Mouse (Mus musculus) thymus, adult 18-20 months (tissue): Measurements from ENCODE around the gene Rims1.

Experiments used
- DNase-seq, 2 experiments: peaks; one replicate each; pipeline ENCODE4 v3.0.0; 2022; ENCODE audit warnings: mixed read lengths in 2 of 2

Rims1 gene

DNA sequence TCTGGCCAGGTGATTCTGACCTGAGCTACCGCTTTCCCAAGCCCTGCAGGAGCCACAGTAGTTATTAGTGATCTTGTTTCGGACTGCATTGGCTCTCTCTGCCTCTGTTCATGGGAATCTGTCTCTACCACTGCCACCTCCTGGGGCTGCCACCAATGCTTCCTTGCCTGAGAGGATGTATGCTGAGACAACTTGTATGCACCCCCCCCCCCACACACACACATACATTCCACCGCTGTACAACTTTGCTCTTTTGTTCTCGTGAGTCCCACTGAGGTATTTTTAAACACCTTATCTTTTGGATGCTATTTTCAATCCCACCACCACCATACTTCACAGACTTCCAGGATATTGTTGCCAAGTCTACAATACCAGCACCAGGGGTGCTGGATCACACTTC is 122.3 kb downstream of the Rims1 start:
- no peak for DNase-seq

DNA sequence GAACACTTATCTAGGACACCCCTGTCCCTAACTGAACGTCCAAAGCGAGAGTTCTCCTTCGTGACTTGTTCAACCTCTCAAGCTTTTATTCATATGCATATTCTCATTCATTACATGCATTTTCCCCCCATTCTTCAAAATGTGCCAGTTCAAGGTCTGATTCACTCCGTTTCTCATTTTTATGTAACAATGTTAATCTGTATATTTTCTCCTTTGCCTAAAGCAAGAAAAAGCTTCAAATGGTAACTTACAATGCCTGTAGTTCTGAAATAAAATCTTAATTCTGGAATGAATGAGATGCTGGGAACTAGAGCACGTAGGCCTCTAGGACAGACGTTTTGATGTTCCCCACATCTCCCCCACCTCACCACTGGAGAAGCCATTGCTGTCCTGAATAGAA is 141.6 kb downstream of the Rims1 start:
- DNase-seq = no peak

DNA sequence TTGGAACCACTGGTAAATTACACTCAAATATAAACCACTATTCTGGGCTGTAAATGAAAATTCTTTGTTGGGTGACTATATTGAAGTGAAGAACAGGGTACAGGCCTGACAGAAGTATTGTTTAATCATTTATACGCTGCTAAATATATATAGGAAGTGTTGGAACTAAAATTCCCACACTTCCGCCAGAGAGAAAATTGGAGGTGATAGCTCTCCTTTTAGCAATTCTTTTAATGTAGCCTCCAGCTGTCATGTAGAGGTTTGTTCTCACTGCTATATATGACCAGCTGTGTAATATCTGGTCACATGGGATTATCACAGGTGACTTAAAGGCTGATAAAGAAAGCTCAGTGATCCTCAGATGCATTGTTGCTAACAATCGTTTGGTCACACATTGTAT is 144.0 kb downstream of the Rims1 start:
- DNase-seq = no peak

DNA sequence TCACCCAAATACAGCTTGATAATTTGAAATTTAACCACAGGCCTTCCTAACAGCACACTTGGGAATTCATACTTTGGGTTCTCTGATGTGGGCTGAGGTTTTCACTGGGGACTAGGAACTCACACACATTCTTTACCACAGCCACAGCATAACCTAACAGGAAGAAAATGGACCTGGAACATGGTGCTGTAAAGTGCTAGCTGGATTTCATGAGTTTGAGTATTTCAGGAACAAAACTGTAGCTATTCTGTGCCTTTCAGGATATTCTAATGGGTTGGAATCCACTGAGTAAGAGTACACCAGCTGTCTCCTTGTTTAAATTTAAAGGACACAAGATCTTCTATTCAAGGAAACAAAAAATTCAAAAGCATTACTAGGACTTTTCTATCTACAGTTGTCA is 149.8 kb downstream of the Rims1 start:
- no peak for DNase-seq

DNA sequence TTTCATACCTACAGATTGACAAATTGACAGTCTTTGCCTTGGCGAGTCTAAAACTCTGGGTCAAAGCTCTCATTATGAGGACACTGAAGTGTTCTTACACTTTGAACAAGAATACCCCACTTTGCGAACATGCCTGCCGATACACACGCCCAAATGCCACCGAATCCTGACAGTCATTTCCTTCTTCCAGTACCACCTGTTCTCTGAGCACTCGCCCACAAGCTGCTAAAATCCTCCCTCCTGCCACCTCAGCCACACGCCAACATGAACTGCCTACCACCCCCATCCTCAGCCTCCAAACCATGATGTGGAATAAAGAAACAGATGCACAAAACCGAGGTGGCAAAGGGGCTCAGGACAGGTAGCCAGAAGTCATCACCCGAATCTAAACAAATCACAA is 150.9 kb downstream of the Rims1 start:
- no peak for DNase-seq

DNA sequence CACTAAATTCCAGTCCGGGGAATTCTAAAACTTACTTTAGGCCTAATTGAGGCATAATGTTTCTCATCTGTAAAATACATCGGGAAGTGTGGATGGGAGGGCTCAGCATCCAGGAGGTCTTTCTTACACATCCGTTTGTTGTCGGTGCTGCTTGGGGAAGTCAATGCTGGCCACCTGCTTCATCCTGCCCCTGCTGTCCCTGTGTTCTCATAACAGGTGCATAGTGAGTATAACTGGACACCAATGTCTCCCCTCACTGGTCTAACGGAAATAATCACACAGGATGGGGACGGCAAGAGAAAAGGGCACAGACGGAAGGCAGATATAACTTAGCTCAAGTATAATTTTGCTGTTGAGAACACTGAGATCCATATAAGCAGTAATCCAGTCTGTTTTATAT is 155.2 kb downstream of the Rims1 start:
- no peak for DNase-seq

DNA sequence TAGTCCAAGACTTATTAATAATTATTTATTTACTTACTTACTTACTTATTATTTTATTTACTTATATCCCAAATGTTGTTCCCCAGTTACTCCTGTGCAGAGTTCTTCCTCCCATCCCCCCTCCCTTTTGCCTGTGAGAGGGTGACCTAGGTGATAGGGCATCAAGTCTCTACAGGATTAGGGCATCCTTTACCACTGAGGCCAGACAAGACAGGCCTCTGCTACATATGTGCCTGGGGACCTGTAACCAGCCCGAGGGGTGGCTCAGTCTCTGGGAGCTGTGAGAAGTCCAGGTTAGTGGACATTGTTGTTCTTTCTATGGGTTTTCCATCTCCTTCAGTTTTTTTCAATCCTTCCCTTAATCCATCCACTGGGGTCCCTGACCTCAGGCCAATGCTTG is 156.4 kb downstream of the Rims1 start:
- DNase-seq = no peak

DNA sequence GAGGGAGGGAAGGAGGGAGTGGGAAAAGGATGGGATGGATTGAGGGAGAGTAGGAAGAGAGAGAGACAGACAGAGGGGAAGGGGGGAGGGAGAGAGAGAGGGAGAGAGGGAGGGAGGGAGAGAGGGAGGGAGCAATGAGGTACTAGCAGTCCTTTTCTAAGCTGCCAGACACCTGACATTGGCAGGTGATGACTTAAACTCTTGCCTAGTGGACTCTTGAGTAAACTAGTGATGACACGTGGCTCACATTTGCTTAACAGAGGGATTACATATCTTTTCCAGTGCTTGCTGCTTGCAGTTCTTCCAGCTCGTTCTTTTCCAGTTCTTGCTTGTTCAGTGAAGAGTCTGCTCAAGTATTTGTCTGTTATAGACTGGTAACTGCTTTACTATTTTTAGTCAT is 160.5 kb downstream of the Rims1 start:
- DNase-seq = no peak

DNA sequence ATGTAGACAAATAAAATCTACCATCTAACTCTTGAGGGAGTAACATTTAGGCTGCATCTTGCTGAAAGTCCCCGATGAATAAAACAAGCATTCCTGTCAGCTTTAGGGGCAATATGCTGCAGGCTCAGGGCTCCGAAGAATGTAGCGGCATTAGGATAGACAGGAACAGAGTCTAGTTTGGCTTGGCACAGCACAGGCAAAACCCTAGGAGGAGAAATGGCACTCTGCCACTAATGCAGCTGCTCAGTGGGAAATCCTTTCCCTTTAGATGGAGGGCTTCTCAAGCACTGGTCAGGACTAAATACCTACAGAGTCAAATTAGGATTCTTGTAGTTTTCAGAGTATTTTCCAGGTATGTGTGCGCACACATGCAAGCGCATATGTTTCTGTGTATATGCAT is 165.2 kb downstream of the Rims1 start:
- DNase-seq = no peak

DNA sequence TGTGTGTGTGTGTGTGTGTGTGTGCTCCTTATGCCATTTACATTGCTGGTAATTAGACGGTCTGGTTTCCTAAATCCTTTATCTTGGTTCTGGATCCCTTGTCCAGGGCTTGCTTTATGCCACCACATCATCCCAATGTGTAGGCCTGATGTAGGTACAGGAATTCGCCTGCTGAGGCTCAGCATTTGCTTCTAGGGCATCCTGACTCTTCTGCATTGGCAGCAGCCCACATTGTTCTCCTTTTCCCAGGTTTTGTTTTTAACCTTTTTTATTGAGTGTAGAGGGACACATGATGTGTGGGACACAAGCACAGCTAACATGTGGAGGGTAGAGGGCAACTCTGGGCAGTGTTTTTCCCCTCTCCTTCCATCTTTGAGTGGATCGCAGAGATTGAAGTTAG is 166.1 kb downstream of the Rims1 start:
- DNase-seq = no peak

DNA sequence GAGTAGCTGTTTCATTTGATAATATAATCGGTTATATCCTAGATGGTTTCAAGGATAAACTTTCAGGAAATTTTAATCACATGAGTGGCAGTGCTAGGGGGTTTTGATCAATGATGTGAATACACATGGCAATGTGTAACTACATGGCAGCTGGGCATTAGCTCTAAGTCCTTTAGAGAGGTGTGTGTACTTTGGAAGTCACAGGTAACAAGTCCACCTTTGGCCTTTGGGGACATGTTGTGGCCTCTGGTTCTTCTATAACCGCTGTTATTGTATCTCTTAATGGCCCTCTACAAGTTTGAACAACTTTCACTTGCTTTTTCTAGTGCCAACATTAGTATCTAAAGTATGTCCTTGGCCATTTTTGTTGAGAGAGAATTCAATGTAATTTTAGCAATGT is 171.9 kb downstream of the Rims1 start:
- no peak for DNase-seq

DNA sequence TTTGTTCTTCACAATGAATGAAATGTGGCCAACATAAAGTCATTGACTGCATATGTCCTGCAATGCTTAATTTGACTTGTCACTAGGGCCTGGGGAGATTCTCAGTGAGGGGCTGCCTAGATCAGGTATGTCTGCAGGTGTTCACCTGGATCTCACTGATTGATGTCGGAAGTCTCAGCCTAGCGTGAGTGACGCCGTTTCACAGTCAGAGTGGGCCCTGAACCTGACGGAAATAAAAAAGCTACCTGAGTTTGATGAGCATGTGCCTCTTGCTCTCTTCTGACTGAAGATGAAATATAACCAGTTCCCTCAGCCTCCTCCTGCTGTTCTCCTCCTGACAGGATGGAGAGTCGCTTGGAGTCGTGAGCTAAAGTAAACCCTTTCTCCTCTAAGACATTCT is 173.2 kb downstream of the Rims1 start:
- DNase-seq = no peak

DNA sequence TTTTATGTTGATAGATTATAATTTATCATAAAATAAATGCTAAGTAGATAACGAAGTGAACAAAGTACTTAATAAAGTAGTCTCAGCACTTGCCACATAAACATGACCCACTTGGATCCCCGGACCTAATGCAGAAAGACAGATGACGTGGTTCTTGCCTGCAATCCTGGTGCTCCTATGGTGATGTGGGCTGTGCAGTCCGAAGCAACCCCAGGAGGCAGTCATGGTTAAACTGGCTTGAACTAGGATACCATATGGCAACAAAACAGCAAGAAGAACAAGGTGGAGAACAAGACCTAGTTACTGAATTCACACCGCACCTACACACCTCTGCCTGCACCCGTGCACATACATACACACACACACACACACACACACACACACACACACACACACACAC is 173.8 kb downstream of the Rims1 start:
- no peak for DNase-seq

DNA sequence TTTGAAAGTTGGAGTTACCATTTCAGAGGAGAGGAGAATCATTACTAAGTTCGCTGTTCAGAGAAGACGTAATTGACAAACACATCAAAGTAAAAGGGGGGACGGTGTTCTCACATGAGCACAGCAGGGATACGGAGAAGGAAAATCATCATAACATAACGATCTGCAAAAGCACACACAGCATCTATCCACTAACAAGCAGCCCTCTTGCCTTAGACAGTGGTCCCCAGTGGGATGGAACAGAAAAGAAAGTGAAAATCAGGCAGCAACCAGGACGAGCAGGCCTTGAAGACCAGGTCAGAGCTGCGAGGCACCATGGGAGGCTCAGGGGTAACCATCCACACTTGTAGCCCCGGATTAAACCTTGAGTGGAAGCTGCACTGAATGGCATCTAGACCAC is 176.8 kb downstream of the Rims1 start:
- DNase-seq = no peak

DNA sequence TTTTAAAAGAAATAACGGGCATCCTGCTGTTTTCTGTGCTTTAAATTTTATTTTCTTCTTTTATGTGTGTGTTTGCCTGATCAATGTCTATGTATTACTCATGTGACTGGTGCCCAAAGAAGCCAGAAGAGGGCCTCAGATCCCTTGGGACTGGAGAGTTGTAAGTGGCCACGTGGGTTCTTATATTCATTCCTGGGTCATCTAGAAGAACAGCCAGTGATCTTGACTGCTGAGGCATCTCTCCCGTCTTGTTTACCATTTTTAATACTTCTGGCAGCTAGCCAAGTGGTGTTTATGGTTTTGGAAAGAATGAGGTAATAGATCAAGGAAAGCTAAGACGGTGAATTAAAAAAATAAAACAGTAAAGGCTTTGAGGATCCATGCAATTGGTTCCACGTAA is 178.8 kb downstream of the Rims1 start:
- no peak for DNase-seq

DNA sequence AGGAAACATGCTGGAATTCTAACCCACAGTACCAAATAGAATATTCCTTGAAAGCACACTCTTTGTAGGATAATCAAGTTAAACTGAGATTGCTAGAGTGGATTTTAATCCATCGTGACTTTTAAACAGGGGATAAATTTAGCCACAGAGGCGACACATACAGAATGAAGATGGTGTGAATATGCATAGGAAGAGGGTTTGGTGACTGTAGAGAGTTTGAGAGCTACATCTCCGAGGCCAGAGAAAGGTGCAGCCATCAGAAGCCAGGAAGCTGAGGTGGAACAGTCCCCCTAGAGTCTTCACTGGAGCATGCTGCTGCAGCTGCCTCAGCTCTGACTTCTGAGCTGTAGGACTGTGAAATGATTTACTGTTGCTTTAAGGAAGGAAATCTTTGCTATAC is 179.5 kb downstream of the Rims1 start:
- no peak for DNase-seq

DNA sequence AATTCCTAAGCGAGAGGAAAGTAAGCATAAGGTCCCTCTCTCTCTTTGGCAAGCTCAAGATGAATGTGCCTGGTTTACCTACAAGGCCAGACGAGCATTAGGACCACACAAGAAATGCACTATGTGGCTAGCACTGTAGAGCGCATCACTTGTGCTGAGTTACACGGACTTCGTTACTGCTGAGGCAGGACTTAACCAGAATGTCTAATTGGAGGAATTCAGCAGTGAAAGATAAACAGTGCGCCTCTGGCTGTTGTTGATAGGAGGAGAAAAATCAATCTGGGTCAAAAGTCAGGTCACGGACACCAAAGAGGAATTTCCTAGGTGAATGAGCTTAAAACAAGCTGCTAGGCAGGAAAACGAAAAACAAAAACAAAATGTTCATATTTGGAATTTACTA is 185.0 kb downstream of the Rims1 start:
- no peak for DNase-seq

DNA sequence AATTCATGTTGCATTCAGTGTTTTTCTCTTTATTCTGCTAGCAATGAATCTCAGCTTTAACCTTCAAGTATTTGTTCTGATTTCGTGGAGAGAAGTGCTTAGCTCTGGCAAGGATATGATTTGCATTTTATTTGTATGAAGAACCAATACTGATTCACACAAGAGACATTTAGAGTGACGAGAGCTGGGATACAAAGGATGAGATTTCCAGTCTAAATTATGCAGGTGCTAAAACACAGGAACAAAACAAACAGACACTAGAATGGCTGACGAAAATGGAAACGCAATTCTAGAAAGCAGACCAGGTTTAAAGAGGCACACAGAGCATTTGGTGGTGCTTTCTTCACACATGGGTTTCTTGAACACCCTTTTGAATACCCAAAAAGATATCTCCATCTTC is 190.2 kb downstream of the Rims1 start:
- DNase-seq = no peak

DNA sequence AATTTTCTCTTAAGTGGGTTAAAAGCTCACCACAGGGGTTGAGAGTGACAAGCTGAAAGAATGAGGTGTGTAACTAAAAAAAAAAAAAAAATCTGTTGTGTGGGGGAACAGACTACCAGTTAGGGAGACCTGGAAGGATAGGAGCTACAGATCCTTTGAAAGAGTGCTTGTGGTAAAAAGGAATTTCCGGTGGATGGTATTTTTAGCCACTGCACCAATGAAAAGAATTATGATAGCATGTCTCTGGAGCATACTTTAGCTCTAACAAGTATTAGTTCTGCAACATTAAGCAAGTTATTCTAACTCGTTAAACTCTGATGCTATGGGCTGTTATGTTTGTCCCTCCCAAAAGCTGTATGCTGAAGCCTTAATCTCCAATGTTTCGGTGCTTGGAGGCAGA is 192.2 kb downstream of the Rims1 start:
- DNase-seq = no peak

DNA sequence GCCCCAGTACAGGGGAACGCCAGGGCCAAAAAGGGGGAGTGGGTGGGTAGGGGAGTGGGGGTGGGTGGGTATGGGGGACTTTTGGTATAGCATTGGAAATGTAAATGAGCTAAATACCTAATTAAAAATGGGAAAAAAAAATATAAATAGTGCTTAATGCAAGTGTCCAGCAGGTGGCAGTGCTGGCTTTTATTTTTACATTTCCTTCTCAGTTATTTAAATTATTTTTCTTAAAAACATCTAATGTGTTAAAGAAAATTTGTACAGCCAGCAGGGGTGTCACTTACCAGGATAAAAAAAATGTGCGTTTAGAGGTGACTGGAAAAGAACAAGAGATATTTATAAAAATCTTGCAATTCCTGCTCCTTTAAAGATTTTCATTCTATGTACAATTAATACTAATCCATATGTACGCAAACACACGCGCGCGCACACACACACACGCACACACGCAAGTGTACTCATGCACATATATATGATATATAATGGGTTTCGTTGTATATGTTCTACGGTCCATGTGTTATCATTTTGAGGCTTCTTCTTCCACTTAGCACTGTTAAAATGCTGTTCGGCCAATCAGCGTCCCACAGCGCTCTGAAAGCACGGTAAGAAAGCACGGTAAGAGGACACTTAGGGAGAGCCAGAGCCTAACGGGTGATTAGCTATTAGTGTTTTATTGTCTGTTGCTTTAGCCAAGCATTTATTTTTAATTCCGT is 201.3 kb downstream of the Rims1 start:
- DNase-seq = no peak

DNA sequence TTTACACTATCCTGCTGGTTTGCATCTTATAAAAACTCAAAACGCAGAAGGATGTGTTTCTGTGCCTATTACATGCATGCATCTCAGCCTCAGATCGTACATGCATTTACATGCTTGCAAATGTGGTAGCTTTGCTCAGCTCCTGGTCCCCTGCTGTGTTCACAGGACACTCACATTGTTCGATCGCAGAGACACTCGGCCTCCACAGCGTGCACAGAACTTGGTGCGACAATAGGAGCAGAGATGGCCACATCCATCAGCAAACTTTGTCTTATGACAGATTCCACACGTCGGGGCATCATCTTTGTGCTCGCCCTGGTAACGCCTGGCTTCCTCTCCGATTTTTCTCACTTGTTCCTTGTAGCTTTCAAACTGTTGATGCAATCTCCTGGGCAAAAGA is 209.6 kb downstream of the Rims1 start:
- DNase-seq = no peak

DNA sequence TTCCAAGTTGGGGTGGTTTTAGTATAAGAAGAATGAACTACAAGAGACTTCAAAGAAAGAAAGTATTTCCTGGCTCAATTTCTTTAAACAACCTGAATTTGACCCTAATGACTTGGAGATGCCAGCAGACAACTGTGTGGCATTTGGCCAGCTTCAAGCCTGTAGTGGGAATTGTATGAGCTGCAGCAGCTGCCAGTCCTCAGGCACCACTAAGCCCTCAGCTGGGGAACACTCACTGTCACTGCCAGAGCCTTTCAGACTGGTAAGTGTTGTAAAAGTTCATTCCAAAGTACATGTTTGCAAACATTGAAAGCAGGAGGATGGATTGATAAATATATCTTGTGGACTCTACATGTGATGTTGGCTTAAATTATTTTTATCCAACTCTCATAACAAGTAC is 211.0 kb downstream of the Rims1 start:
- no peak for DNase-seq

DNA sequence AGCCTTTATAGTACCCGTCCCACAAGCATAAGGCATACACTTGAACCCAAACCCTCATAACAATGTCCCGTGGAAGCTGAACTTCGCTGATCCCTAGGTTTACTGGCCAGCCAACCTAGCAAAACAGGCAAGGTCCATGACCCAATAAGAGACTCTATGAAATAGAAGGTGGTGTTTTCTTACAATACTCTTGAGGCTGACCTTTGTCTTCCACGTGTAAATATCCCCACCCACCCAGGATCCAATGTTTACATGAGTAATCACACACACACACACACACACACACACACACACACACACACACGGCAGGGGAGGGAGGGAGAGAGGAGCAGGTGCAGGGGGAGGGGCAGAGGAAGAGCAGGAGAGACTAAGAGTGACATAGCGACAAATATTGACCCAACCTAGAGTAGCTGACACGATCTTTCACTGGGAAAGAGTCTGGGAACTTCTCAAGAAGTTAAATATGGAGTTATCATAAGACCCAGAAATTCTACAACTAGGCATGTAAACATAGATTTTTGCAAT is 217.9 kb downstream of the Rims1 start:
- no peak for DNase-seq

DNA sequence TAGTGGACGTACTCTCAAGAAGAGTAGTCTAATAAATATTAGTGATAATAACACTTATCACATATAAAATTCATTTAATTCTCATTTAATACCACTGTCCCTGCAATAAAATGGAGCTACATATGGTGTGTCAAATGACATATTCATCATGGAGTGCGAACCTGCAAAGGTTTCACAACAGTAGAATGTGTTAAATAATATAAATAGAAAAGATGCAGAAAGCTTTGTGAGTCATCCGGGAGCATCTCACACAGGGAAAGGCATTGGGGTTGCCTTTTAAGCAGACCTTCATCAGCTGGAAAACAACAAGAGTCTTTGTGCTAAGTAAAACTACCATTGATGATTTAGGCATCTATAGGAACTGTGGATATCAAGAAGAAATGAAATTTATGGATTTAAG is 220.2 kb downstream of the Rims1 start:
- no peak for DNase-seq

DNA sequence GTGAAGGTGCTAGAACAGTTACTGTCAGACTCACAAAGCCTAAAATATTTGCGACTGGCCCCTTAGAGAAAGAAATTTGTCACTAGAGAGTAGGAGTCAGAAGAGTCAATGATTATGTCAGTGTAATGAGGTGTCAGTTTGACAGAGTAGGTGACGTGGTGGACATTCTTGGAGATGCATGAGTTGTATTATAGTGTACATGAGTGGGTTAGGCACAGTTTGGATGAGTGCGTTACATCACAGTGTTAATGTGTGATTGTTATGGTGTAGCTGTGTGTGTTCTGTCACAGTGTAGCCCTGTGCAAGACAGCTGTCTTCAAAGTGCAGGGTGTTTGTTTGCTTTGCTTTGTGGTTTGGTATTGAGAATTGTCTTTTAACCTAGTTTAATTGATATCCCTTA is 226.3 kb downstream of the Rims1 start:
- DNase-seq = no peak

DNA sequence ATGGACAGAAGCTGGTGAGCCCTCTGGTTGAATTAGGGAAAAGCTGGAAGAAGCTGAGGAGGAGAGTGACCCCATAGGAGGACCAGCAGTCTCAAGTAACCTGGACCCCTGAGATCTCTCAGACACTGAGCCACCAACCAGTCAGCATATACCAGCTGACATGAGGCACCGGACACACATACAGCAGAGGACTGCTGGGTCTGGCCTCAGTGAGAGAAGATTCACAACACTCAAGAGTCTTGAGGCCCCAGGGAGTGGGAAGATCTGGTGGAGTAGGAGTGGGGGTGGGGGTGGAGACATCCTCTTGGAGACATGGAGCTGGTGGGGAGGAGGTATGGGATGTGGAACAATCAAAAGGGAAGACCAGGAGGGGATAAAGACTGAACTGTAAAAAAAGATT is 233.1 kb downstream of the Rims1 start:
- DNase-seq = no peak
